Mouse (Mus musculus) embryonic facial prominence, embryonic 14.5 days (tissue): ENCODE data around the gene Gm21292. TPM values are rescaled to one million over a fixed set of nuclear protein-coding genes. Genes with fewer than 3 reads are reported as not detected.
"Not testable (repeated sequence)": the region's sequence is repeated elsewhere in the genome, so short reads cannot be mapped to it uniquely, and the experiment has no call there.

Experiments used
- ATAC-seq: fragments of 200-750 bp; cut with Nextera tagmentation; 2 replicates; pipeline ENCODE4 v1.8.0; 2017; ENCODE audit warnings: low read depth, moderate number of reproducible peaks, moderate TSS enrichment
- DNase-seq: peaks from one replicate; pipeline ENCODE4 v3.0.0-alpha.2; 2015; ENCODE audit warnings: low spot score
- H3K27ac ChIP-seq: fragments of 300-500 bp; sonication (generic); replicated peaks from 2 replicates; pipeline ENCODE4 v1.5.1; 2014; ENCODE audit warnings: low read depth, mild to moderate bottlenecking, low read length, moderate library complexity
- H3K27me3 ChIP-seq: fragments of 300-500 bp; sonication (generic); replicated peaks from 2 replicates; pipeline ENCODE4 v1.6.1; 2014; ENCODE audit warnings: low read length; ENCODE audit not compliant: control insufficient read depth, insufficient read depth
- H3K36me3 ChIP-seq: fragments of 300-500 bp; sonication (generic); 2 replicates; pipeline ENCODE4 v1.6.1; 2014; ENCODE audit warnings: low read length, mixed read lengths; ENCODE audit not compliant: control insufficient read depth, insufficient read depth
- H3K4me1 ChIP-seq: fragments of 300-500 bp; sonication (generic); 2 replicates; pipeline ENCODE4 v1.6.1; 2014; ENCODE audit warnings: antibody characterized with exemption, low read length; ENCODE audit not compliant: control insufficient read depth, insufficient read depth
- H3K4me2 ChIP-seq: fragments of 300-500 bp; sonication (generic); 2 replicates; pipeline ENCODE4 v1.6.1; 2014; ENCODE audit warnings: low read depth, mild to moderate bottlenecking, low read length, moderate library complexity, mixed read lengths
- H3K4me3 ChIP-seq: fragments of 300-500 bp; sonication (generic); 2 replicates; pipeline ENCODE4 v1.5.1; 2014; ENCODE audit warnings: low read depth, mild to moderate bottlenecking, low read length
- H3K9ac ChIP-seq: fragments of 300-500 bp; sonication (generic); 2 replicates; pipeline ENCODE4 v1.6.1; 2014; ENCODE audit warnings: low read depth, mild to moderate bottlenecking, low read length, moderate library complexity, mixed read lengths
- H3K9me3 ChIP-seq: fragments of 300-500 bp; sonication (generic); 2 replicates; pipeline ENCODE4 v1.6.1; 2016; ENCODE audit warnings: low read length; ENCODE audit not compliant: control insufficient read depth
- WGBS: fragments of 180-500 bp; shearing (Covaris S2); extraction: QIAGEN DNeasy Blood & Tissue Kit; methylation state at CpG from one replicate; pipeline ENCODE4 v1.1.7; 2014; 5-methylcytosine and 5-hydroxymethylcytosine counted together
- polyA plus RNA-seq: library from polyadenylated mRNA; unstranded; fragments of >200 nt; fragmentation: Nextera tagmentation; extraction: Ambion mirVana; gene quantifications from 2 replicates; pipeline ENCODE4 v1.2.1, GENCODE M21; 2014

The Gm21292 gene
- not detected in 2 replicates for polyA plus RNA-seq

DNA sequence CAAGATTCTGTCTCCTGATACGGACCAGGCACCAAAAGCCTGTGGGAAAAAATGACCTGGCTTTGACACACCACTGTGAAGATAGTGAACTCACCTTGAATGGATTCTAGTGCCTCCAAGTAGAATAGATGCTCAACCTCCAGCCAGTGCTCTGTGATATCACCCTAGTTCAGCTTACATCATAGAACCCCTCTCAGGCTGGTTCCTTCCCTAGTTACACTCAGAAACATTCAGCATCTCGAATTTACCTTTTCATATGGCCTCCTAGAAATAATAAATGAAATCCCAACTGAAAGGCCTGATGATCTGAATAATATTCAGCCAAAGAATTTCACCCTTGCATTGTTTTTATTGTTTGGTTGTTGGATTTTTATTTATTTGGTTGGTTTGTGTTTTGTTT lies at the start of gene Gm21292:
TSS of gene Gm21292 (minus strand) at position 101 of the 400 bp plus-strand sequence.
- H3K9ac ChIP-seq, H3K9me3 ChIP-seq, H3K4me1 ChIP-seq, ATAC-seq, H3K27ac ChIP-seq, H3K4me3 ChIP-seq, H3K27me3 ChIP-seq, H3K36me3 ChIP-seq, DNase-seq, H3K4me2 ChIP-seq: not testable (repeated sequence)
- WGBS = no CpG with 5 or more reads among the region's 2 CpGs

Other genes starting within 250 kb of the Gm21292 start
- gene Gm21721, start 68.3 kb upstream of the Gm21292 start, polyA plus RNA-seq = not detected in 2 replicates
- gene Gm21812, start 213.3 kb upstream of the Gm21292 start, polyA plus RNA-seq = not detected in 2 replicates